Mouse (Mus musculus) kidney, adult 2 months (tissue): ENCODE results near the gene Gm21987.

Experiments
- CTCF ChIP-seq: fragments of 200-500 bp; conservative IDR thresholded peaks from 2 replicates; pipeline ENCODE4 v1.5.1; 2011; ENCODE audit warnings: low read depth, mild to moderate bottlenecking, control low read depth, low read length, moderate library complexity, mixed read lengths; ENCODE audit not compliant: insufficient read depth, insufficient read length
- POLR2A ChIP-seq: fragments of 200-500 bp; IDR thresholded peaks from one replicate; pipeline ENCODE4 v1.6.1; 2011; ENCODE audit warnings: low read depth, low read length, control low read depth

- TF ChIP-seq CTCF, result no peak
- TF ChIP-seq POLR2A, result no peak
These were observed 22.5 kb upstream of the Gm21987 start for GRCm38 (mm10) chr16:38324311-38324710.
